Mouse (Mus musculus): ENCODE data around the gene Hc. TPM values are rescaled to one million over a fixed set of nuclear protein-coding genes. Genes with fewer than 3 reads are reported as not detected.

The Hc gene
- polyA plus RNA-seq, 1 experiment from 2014 or later = 0.46 TPM

- H3K36me3 ChIP-seq = no peaks in the 10 kb centered on the region
- no peak overlapping the region for H3K4me3 ChIP-seq
- H3K27ac ChIP-seq (replicated peaks) = no peak overlapping the region
- H3K9me3 ChIP-seq = no peaks in the 10 kb centered on the region
- H3K9ac ChIP-seq (replicated peaks) = no peak overlapping the region
- WGBS = 80% methylated on average over 1 of the region's 1 CpGs
- no peaks in the 10 kb centered on the region for H3K27me3 ChIP-seq
- ATAC-seq (replicated peaks) = no peak
- H3K4me1 ChIP-seq = peaks cover 10% of the 10 kb centered on the region; the same call in 1 of the 2 replicates
- H3K4me2 ChIP-seq (replicated peaks) = no peak overlapping the region
Observed at GRCm38 (mm10) chr2:34987595-34987994, 73.6 kb downstream of the Hc start.

- WGBS = 87% methylated on average over 8 of the region's 8 CpGs
- Histone ChIP-seq H3K36me3 (no peaks in the 10 kb centered on the region), H3K4me1 (peaks cover 17% of the 10 kb centered on the region), H3K27ac (replicated peaks) (no peak overlapping the region), H3K4me2 (replicated peaks) (no peak overlapping the region), H3K4me3 (no peak overlapping the region), H3K9ac (replicated peaks) (no peak overlapping the region), H3K27me3 (no peaks in the 10 kb centered on the region), H3K9me3 (no peaks in the 10 kb centered on the region)
- no peak for ATAC-seq (replicated peaks)
Observed at GRCm38 (mm10) chr2:34984885-34985284, 76.4 kb downstream of the Hc start.

GRCm38 (mm10) chr2:34982906-34983698 is 78.1 kb downstream of the Hc start:
- Histone ChIP-seq H3K9ac (replicated peaks) (no peak overlapping the region), H3K4me3 (no peak overlapping the region), H3K9me3 (no peaks in the 10 kb centered on the region), H3K4me2 (replicated peaks) (no peak overlapping the region), H3K27ac (replicated peaks) (no peak overlapping the region), H3K36me3 (no peaks in the 10 kb centered on the region), H3K4me1 (peaks cover 14% of the 10 kb centered on the region), H3K27me3 (no peaks in the 10 kb centered on the region)
- no peak for ATAC-seq (replicated peaks)
- 69% methylated on average over 11 of the region's 11 CpGs for WGBS

- Histone ChIP-seq H3K27ac (replicated peaks) (peak overlapping the region; percentile 17; the same call in 1 of the 2 replicates), H3K4me3 (no peak overlapping the region), H3K27me3 (no peaks in the 10 kb centered on the region), H3K4me1 (peaks cover 14% of the 10 kb centered on the region), H3K4me2 (replicated peaks) (no peak overlapping the region), H3K9me3 (no peaks in the 10 kb centered on the region), H3K9ac (replicated peaks) (no peak overlapping the region), H3K36me3 (no peaks in the 10 kb centered on the region)
- WGBS = 40% methylated on average over 14 of the region's 14 CpGs
- peak; percentile 46; the same call in 1 of the 2 replicates for ATAC-seq (replicated peaks)
Observed at GRCm38 (mm10) chr2:34982096-34982724, 79.0 kb downstream of the Hc start.

GRCm38 (mm10) chr2:34979459-34980011 is 81.7 kb downstream of the Hc start:
- H3K4me2 ChIP-seq (replicated peaks) = no peak overlapping the region
- H3K9me3 ChIP-seq = no peaks in the 10 kb centered on the region
- WGBS = 65% methylated on average over 3 of the region's 3 CpGs

GRCm38 (mm10) chr2:34978226-34978625 is 83.0 kb downstream of the Hc start:
- Histone ChIP-seq H3K27ac (replicated peaks) (no peak overlapping the region), H3K9me3 (no peaks in the 10 kb centered on the region), H3K36me3 (no peaks in the 10 kb centered on the region), H3K4me3 (no peak overlapping the region), H3K4me2 (replicated peaks) (no peak overlapping the region), H3K27me3 (no peaks in the 10 kb centered on the region), H3K4me1 (peaks cover 13% of the 10 kb centered on the region), H3K9ac (replicated peaks) (no peak overlapping the region)
- no peak for ATAC-seq (replicated peaks)
- 98% methylated on average over 2 of the region's 2 CpGs for WGBS

More at GRCm38 (mm10) chr2:34979459-34980011, 81.7 kb downstream of the Hc start:
- Histone ChIP-seq H3K27ac (replicated peaks) (no peak overlapping the region), H3K27me3 (no peaks in the 10 kb centered on the region), H3K4me1 (peaks cover 14% of the 10 kb centered on the region), H3K9ac (replicated peaks) (no peak overlapping the region), H3K36me3 (no peaks in the 10 kb centered on the region), H3K4me3 (no peak overlapping the region)
- ATAC-seq (replicated peaks) = no peak

GRCm38 (mm10) chr2:34976945-34977658 is 84.1 kb downstream of the Hc start:
- H3K27me3 ChIP-seq = no peaks in the 10 kb centered on the region
- H3K9me3 ChIP-seq = no peaks in the 10 kb centered on the region
- no peak overlapping the region for H3K27ac ChIP-seq (replicated peaks)
- WGBS = 84% methylated on average over 8 of the region's 8 CpGs
- no peak overlapping the region for H3K4me3 ChIP-seq
- H3K4me2 ChIP-seq (replicated peaks) = no peak overlapping the region
- no peaks in the 10 kb centered on the region for H3K36me3 ChIP-seq
- H3K9ac ChIP-seq (replicated peaks) = no peak overlapping the region
- peaks cover 2% of the 10 kb centered on the region for H3K4me1 ChIP-seq
- ATAC-seq (replicated peaks) = no peak

- no peaks in the 10 kb centered on the region for H3K36me3 ChIP-seq
- H3K4me2 ChIP-seq (replicated peaks) = no peak overlapping the region
- H3K4me1 ChIP-seq = no peaks in the 10 kb centered on the region
- no peaks in the 10 kb centered on the region for H3K27me3 ChIP-seq
- 92% methylated on average over 6 of the region's 6 CpGs for WGBS
- H3K9me3 ChIP-seq = no peaks in the 10 kb centered on the region
- no peak overlapping the region for H3K4me3 ChIP-seq
- no peak overlapping the region for H3K27ac ChIP-seq (replicated peaks)
- H3K9ac ChIP-seq (replicated peaks) = no peak overlapping the region
- no peak for ATAC-seq (replicated peaks)
Observed at GRCm38 (mm10) chr2:34976447-34976846, 84.8 kb downstream of the Hc start.

GRCm38 (mm10) chr2:34973087-34973486 is 88.2 kb downstream of the Hc start:
- Histone ChIP-seq H3K27me3 (no peaks in the 10 kb centered on the region), H3K36me3 (no peaks in the 10 kb centered on the region), H3K9ac (replicated peaks) (no peak overlapping the region), H3K4me1 (0 out of 2 replicates have a peak, but pooled peaks cover 7% of the 10 kb centered on the region), H3K4me2 (replicated peaks) (no peak overlapping the region), H3K4me3 (no peak overlapping the region), H3K9me3 (no peaks in the 10 kb centered on the region), H3K27ac (replicated peaks) (no peak overlapping the region)
- ATAC-seq (replicated peaks) = no peak
- 90% methylated on average over 8 of the region's 8 CpGs for WGBS

- Histone ChIP-seq H3K4me3 (no peak overlapping the region), H3K27ac (replicated peaks) (no peak overlapping the region), H3K4me1 (0 out of 2 replicates have a peak, but pooled peaks cover 7% of the 10 kb centered on the region), H3K4me2 (replicated peaks) (no peak overlapping the region), H3K9me3 (no peaks in the 10 kb centered on the region), H3K9ac (replicated peaks) (no peak overlapping the region), H3K27me3 (no peaks in the 10 kb centered on the region), H3K36me3 (no peaks in the 10 kb centered on the region)
- WGBS = 75% methylated on average over 11 of the region's 11 CpGs
- ATAC-seq (replicated peaks) = no peak
Observed at GRCm38 (mm10) chr2:34971080-34971888, 90.0 kb downstream of the Hc start.

GRCm38 (mm10) chr2:34970092-34970750 is 91.0 kb downstream of the Hc start:
- ATAC-seq (replicated peaks) = no peak
- H3K9ac ChIP-seq (replicated peaks) = no peak overlapping the region
- H3K4me3 ChIP-seq = no peak overlapping the region
- H3K9me3 ChIP-seq = no peaks in the 10 kb centered on the region
- no peak overlapping the region for H3K4me2 ChIP-seq (replicated peaks)
- 43% methylated on average over 9 of the region's 9 CpGs for WGBS
- H3K36me3 ChIP-seq = no peaks in the 10 kb centered on the region
- H3K4me1 ChIP-seq = 0 out of 2 replicates have a peak, but pooled peaks cover 7% of the 10 kb centered on the region
- no peak overlapping the region for H3K27ac ChIP-seq (replicated peaks)
- H3K27me3 ChIP-seq = no peaks in the 10 kb centered on the region
